Mouse (Mus musculus): Measurements from ENCODE around the gene Kif5c. TPM values are rescaled to one million over a fixed set of nuclear protein-coding genes. Genes with fewer than 3 reads are reported as not detected.

Gene Kif5c
- polyA plus RNA-seq, 2 experiments = 4.5 to 5.3 TPM

- Histone ChIP-seq H3K9ac (ENCODE audit: low read depth, low read length, severe bottlenecking) (no peak overlapping the region), H3K36me3 (ENCODE audit: control insufficient read depth, insufficient read depth, low read length) (peaks cover 16% of the 10 kb centered on the region; the same call in 1 of the 2 replicates), H3K4me3 (replicated peaks; ENCODE audit: low read length) (peak overlapping the region; percentile 24), H3K9me3 (ENCODE audit: control insufficient read depth, low read length) (no peaks in the 10 kb centered on the region), H3K4me2 (replicated peaks; ENCODE audit: low read depth, low read length, severe bottlenecking) (peak overlapping the region; percentile 43), H3K27me3 (ENCODE audit: control insufficient read depth, insufficient read depth, low read length) (no peaks in the 10 kb centered on the region), H3K4me1 (ENCODE audit: control insufficient read depth, insufficient read depth, low read length) (peaks cover 19% of the 10 kb centered on the region; the same call in 1 of the 2 replicates), H3K27ac (replicated peaks; ENCODE audit: low read depth, low read length) (no peak overlapping the region)
- 26% methylated on average over 7 of the region's 7 CpGs for WGBS
- DNase-seq (ENCODE audit: low spot score) (peak; percentile 93), ATAC-seq (ENCODE audit: low FRiP score, low read depth) (peak; percentile 76)
- no peak for TF ChIP-seq POLR2A (IDR thresholded peaks at IDR 0.05; ENCODE audit: borderline replicate concordance, extremely low read depth, insufficient read depth, insufficient read length)
These were observed 115.1 kb downstream of the Kif5c start for GRCm38 (mm10) chr2:49734013-49734780.

GRCm38 (mm10) chr2:49735386-49735785 lies 116.3 kb downstream of the Kif5c start:
- ATAC-seq (ENCODE audit: low FRiP score, low read depth) = no peak
- H3K27me3 ChIP-seq (ENCODE audit: control insufficient read depth, insufficient read depth, low read length) = no peaks in the 10 kb centered on the region
- DNase-seq (ENCODE audit: low spot score) = no peak
- peaks cover 16% of the 10 kb centered on the region; the same call in 1 of the 2 replicates for H3K4me1 ChIP-seq (ENCODE audit: control insufficient read depth, insufficient read depth, low read length)
- 79% methylated on average over 13 of the region's 13 CpGs for WGBS
- no peak overlapping the region for H3K4me2 ChIP-seq (replicated peaks; ENCODE audit: low read depth, low read length, severe bottlenecking)
- no peaks in the 10 kb centered on the region for H3K9me3 ChIP-seq (ENCODE audit: control insufficient read depth, low read length)
- no peak overlapping the region for H3K4me3 ChIP-seq (replicated peaks; ENCODE audit: low read length)
- H3K9ac ChIP-seq (ENCODE audit: low read depth, low read length, severe bottlenecking) = no peak overlapping the region
- no peak overlapping the region for H3K27ac ChIP-seq (replicated peaks; ENCODE audit: low read depth, low read length)
- H3K36me3 ChIP-seq (ENCODE audit: control insufficient read depth, insufficient read depth, low read length) = peaks cover 18% of the 10 kb centered on the region; the same call in 1 of the 2 replicates
- TF ChIP-seq POLR2A (IDR thresholded peaks at IDR 0.05; ENCODE audit: borderline replicate concordance, extremely low read depth, insufficient read depth, insufficient read length) = no peak

- no peak overlapping the region for H3K9ac ChIP-seq (ENCODE audit: low read depth, low read length, severe bottlenecking)
- H3K36me3 ChIP-seq (ENCODE audit: control insufficient read depth, insufficient read depth, low read length) = peaks cover 25% of the 10 kb centered on the region
- 95% methylated on average over 5 of the region's 5 CpGs for WGBS
- H3K4me2 ChIP-seq (replicated peaks; ENCODE audit: low read depth, low read length, severe bottlenecking) = no peak overlapping the region
- peaks cover 7% of the 10 kb centered on the region; the same call in 1 of the 2 replicates for H3K4me1 ChIP-seq (ENCODE audit: control insufficient read depth, insufficient read depth, low read length)
- no peak overlapping the region for H3K27ac ChIP-seq (replicated peaks; ENCODE audit: low read depth, low read length)
- no peak for ATAC-seq (ENCODE audit: low FRiP score, low read depth)
- TF ChIP-seq POLR2A (IDR thresholded peaks at IDR 0.05; ENCODE audit: borderline replicate concordance, extremely low read depth, insufficient read depth, insufficient read length) = no peak
- no peaks in the 10 kb centered on the region for H3K27me3 ChIP-seq (ENCODE audit: control insufficient read depth, insufficient read depth, low read length)
- no peaks in the 10 kb centered on the region for H3K9me3 ChIP-seq (ENCODE audit: control insufficient read depth, low read length)
- no peak overlapping the region for H3K4me3 ChIP-seq (replicated peaks; ENCODE audit: low read length)
- DNase-seq (ENCODE audit: low spot score) = no peak
These were observed 119.9 kb downstream of the Kif5c start for GRCm38 (mm10) chr2:49739046-49739445.

- Histone ChIP-seq H3K27ac (replicated peaks; ENCODE audit: low read depth, low read length) (no peak overlapping the region), H3K9me3 (ENCODE audit: control insufficient read depth, low read length) (no peaks in the 10 kb centered on the region)
- WGBS = 33% methylated on average over 6 of the region's 6 CpGs
These were observed 121.9 kb downstream of the Kif5c start for GRCm38 (mm10) chr2:49741026-49741425.

GRCm38 (mm10) chr2:49741895-49742734 lies 123.0 kb downstream of the Kif5c start:
- Histone ChIP-seq H3K27me3 (ENCODE audit: control insufficient read depth, insufficient read depth, low read length) (no peaks in the 10 kb centered on the region), H3K36me3 (ENCODE audit: control insufficient read depth, insufficient read depth, low read length) (peaks cover 18% of the 10 kb centered on the region), H3K4me1 (ENCODE audit: control insufficient read depth, insufficient read depth, low read length) (peaks cover 6% of the 10 kb centered on the region; the same call in 1 of the 2 replicates), H3K27ac (replicated peaks; ENCODE audit: low read depth, low read length) (no peak overlapping the region), H3K4me3 (replicated peaks; ENCODE audit: low read length) (no peak overlapping the region), H3K4me2 (replicated peaks; ENCODE audit: low read depth, low read length, severe bottlenecking) (no peak overlapping the region), H3K9ac (ENCODE audit: low read depth, low read length, severe bottlenecking) (no peak overlapping the region), H3K9me3 (ENCODE audit: control insufficient read depth, low read length) (no peaks in the 10 kb centered on the region)
- ATAC-seq (ENCODE audit: low FRiP score, low read depth) (no peak), DNase-seq (ENCODE audit: low spot score) (no peak)
- TF ChIP-seq POLR2A (IDR thresholded peaks at IDR 0.05; ENCODE audit: borderline replicate concordance, extremely low read depth, insufficient read depth, insufficient read length) = no peak
- 77% methylated on average over 16 of the region's 16 CpGs for WGBS

More at GRCm38 (mm10) chr2:49741026-49741425, 121.9 kb downstream of the Kif5c start:
- Histone ChIP-seq H3K4me2 (replicated peaks; ENCODE audit: low read depth, low read length, severe bottlenecking) (no peak overlapping the region), H3K4me1 (ENCODE audit: control insufficient read depth, insufficient read depth, low read length) (peaks cover 6% of the 10 kb centered on the region; the same call in 1 of the 2 replicates), H3K9ac (ENCODE audit: low read depth, low read length, severe bottlenecking) (no peak overlapping the region), H3K4me3 (replicated peaks; ENCODE audit: low read length) (no peak overlapping the region), H3K27me3 (ENCODE audit: control insufficient read depth, insufficient read depth, low read length) (no peaks in the 10 kb centered on the region), H3K36me3 (ENCODE audit: control insufficient read depth, insufficient read depth, low read length) (peaks cover 17% of the 10 kb centered on the region)
- no peak for DNase-seq (ENCODE audit: low spot score)
- no peak for TF ChIP-seq POLR2A (IDR thresholded peaks at IDR 0.05; ENCODE audit: borderline replicate concordance, extremely low read depth, insufficient read depth, insufficient read length)
- no peak for ATAC-seq (ENCODE audit: low FRiP score, low read depth)
